Mouse (Mus musculus) lung, postnatal 25 days (tissue): ENCODE measurements around the gene Dnajb11.

Experiments used
- DNase-seq: peaks from one replicate; pipeline ENCODE4 v3.0.0; 2022; ENCODE audit warnings: low spot score

Dnajb11 gene

GRCm38 (mm10) chr16:22881487-22881886 is 23.8 kb downstream of the Dnajb11 start:
- DNase-seq: peak; percentile 16

DNA sequence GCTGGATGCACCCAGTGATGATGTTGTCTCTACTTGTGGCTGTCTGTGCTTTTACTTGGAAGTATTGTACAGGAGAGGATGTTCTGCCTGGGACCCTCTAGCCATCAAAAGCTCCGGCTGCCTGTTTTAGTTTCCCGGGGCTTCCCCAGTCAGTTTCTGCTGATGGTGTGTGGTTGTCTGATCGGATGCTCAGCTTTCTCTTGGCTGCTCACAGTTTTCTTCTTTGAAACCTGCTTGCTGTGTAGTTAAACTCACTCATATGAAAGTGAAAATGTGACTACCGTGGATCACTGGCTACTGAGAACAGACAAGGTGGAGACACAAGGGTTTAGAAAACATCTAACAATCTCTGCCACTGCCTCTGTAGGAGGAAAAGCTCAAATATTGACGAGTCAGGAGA is 25.8 kb downstream of the Dnajb11 start:
- no peak for DNase-seq

- no peak for DNase-seq
These were observed 27.7 kb downstream of the Dnajb11 start for GRCm38 (mm10) chr16:22885356-22885755.

DNA sequence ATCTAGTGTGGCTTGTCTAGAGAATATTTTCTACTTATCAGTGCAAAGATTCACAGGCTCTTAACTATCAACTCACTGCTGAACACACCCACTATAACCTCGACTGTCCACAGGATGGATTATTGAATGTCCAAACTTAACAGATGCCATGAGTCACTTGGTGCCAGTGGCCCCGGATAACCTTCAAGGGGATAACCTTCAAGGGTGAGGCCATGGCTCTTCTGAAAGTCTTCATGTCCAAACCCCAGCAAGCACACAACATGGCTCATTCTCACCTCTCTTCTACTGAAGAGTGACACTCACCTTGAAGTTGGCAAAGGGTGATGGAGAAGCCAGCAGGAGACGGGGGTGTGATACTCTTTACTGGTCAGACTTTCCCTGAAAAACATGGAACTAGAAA is 29.1 kb downstream of the Dnajb11 start:
- DNase-seq: no peak

- no peak for DNase-seq
These were observed 31.2 kb downstream of the Dnajb11 start for GRCm38 (mm10) chr16:22888835-22889234.

DNA sequence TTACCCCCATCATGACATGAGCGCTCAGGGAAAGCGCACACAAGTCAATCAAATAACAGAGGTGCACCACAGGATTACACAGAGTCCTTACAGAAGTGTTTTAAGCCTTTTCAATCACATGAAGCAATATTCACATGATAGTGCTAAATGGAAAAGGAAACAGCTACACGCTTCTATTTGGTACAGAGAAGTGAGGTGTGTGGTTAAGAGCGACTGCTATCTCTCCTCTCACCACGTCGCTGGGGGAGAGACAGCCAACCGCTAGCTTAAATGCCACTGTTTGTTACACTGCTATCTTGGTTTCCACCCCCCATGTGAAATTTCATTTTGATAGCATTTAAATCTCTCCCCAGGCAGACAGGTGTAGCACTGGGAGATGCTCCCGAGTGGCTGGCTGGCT is 32.1 kb downstream of the Dnajb11 start:
- no peak for DNase-seq

- no peak for DNase-seq
These were observed 33.3 kb downstream of the Dnajb11 start, which contains the start of gene Ahsg for GRCm38 (mm10) chr16:22890683-22891510. Ahsg (plus strand) TSS chr16:22891277.

DNA sequence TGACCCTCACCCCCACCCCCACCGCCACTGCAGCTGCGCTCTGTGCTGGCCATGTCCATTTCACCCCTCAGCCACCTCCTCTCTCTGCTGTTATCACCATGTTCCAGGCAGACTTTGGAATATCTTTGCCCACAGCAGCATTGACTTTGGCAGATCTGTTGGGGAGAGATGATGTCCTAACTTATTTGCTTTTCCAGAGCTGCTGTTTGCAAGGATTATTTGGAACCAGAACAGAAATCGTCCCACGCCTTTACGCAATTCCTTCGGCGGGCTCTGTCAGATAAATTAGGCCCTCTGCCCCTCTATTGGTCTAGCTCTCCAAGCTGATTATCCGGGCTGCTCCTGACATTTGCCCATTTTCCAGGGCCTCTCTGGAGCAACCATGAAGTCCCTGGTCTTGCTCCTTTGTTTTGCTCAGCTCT is 34.1 kb downstream of the Dnajb11 start:
- no peak for DNase-seq

GRCm38 (mm10) chr16:22894095-22894494 is 36.5 kb downstream of the Dnajb11 start:
- no peak for DNase-seq

- DNase-seq: no peak
These were observed 39.0 kb downstream of the Dnajb11 start for GRCm38 (mm10) chr16:22896618-22897017.

GRCm38 (mm10) chr16:22899346-22899745 is 41.7 kb downstream of the Dnajb11 start:
- no peak for DNase-seq

- DNase-seq: no peak
These were observed 42.4 kb downstream of the Dnajb11 start for GRCm38 (mm10) chr16:22899866-22900570.

DNA sequence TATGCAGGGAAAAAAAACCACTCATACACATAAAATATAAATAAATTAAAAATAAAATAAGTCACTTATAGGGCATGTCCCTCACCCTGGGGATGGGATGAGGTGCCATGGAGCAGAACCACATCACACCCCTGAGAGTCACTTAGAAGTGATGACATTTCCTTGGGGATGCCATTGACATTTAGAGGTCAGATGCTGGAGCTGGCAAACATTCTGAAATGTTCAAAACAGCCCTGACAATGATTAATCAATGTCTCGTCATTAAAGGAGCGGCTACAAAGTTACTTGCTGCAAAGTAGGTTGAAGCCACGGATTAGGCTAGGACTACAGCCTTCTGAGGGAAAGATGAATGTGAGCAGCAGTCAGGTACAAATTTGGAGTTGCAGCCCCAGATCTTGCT is 43.7 kb downstream of the Dnajb11 start:
- DNase-seq: no peak

- no peak for DNase-seq
These were observed 51.6 kb downstream of the Dnajb11 start for GRCm38 (mm10) chr16:22909290-22909689.

GRCm38 (mm10) chr16:22911986-22912385 is 54.3 kb downstream of the Dnajb11 start:
- DNase-seq: peak; percentile 3

DNA sequence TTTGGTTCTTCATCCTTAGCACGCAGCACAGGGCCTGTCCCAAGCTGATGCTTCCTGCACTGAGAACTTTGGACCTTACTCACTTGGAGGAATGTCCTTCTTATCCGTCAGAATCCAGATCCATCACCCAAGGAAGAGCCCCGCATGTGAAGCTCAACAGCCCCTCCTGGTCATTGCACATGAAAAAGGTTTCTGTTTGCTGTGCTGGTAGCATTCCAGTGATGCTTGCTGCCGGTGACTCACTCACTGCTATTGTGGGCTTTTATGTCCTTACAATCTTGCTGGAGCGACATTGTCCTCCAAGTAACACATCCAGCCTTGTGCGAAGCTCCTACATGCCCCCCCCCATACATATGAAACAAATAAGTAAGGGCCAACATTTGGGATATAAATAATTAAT is 55.2 kb downstream of the Dnajb11 start:
- DNase-seq: no peak

DNA sequence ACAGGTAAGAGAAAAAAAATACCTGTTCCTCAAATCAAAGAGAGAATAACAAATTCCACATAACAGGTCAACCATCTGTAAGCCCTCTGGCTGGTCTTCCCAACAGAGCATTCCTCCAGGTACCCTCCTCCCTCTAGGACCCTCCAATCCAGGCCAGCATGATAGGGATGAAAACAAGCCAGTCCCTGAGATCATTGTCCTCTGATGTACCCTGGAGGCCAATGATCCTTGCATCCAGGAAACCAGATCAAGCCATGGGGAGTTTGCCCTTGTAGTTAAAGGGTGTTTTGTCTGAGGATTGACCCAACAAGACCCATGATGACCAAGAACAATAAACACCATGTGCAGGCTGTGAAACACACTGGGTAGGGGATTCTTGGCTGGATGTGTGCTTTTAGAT is 56.6 kb downstream of the Dnajb11 start:
- no peak for DNase-seq

DNA sequence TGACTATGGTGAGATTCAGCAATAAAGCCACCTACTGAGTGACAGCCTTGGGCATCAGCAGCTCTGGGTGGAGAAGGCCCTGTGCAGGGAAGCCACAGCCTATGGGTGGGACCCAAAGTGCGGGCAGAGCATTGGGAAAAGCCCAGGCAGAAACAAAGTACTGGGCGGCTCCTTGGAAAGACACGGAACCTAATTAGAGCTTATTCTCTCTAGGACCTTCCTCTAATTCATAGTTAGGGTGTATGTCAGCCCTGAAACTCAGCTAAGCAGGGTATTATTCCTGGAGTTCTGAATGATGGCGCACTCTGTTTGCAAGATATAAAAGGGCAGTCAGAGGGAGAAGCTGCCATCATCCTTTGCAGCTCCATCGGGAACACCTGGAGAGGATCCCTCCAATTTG is 60.4 kb downstream of the Dnajb11 start, which contains the start of gene Fetub:
Gene Fetub, plus strand, starts transcription at position 301 of the 400 bp plus-strand sequence.
- no peak for DNase-seq

- no peak for DNase-seq
These were observed 61.1 kb downstream of the Dnajb11 start for GRCm38 (mm10) chr16:22918664-22919312.

- peak; percentile 73 for DNase-seq
These were observed 62.6 kb downstream of the Dnajb11 start for GRCm38 (mm10) chr16:22919971-22920854.

- DNase-seq: no peak
These were observed 64.1 kb downstream of the Dnajb11 start for GRCm38 (mm10) chr16:22921761-22922160.

GRCm38 (mm10) chr16:22922433-22922832 is 64.8 kb downstream of the Dnajb11 start:
- DNase-seq: no peak
